Mouse (Mus musculus) testis, postnatal 14 days (tissue): Measurements from ENCODE around the gene Nsmce3.

Source experiments
- DNase-seq: peaks from one replicate; pipeline ENCODE4 v3.0.0; 2021; ENCODE audit warnings: low spot score

Gene Nsmce3

DNA sequence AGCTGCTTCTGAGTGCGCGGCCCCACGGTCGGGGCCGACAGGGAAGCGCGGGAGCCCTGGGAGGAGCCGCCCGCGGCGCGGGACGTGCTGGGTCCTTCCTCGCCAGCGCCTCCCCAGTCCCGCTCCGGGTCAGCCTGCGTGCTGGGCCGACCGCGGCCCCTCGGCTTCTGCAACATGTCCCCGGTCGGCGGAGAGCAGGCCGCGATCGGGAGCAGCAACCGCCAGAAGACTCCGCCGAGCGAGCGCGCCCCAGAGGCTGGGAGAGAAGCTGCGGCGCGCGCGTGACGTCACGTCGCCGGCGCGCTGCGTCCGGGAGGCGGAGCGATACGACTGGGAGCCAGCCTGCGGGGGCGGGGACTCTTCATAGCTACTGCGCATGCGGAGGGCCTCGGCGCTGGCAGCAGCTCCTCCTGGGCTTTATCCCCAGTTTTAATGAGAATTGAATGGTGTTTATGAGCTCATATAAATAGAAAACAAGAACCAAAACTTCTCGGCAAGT lies at the start of gene Nsmce3:
TSS of gene Nsmce3 (minus strand) at position 255 of the 499 bp plus-strand sequence.
- peak; percentile 95 for DNase-seq

DNA sequence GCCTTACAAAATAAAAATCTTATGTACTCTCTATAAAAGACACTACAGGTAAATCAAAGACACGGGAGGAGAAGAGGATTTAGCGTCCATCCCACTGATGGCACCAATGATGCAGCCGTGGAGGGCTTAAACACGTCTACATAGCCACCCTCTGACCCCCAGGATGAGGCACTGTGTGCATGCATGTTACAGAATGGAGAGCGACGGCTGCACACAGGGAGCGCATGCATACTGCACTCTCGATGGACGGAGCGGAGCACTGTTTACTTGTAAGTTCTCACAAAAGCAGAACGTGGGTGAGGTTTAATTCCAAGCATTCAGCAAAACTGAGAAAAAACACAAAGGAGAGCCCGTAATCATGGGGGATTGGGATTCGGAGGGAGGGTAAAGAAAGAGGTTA lies 48.4 kb upstream of the Nsmce3 start:
- DNase-seq: no peak

GRCm38 (mm10) chr7:64920735-64921134 lies 47.9 kb upstream of the Nsmce3 start:
- no peak for DNase-seq

- DNase-seq: no peak
Measured at GRCm38 (mm10) chr7:64916654-64917053, 43.9 kb upstream of the Nsmce3 start.

DNA sequence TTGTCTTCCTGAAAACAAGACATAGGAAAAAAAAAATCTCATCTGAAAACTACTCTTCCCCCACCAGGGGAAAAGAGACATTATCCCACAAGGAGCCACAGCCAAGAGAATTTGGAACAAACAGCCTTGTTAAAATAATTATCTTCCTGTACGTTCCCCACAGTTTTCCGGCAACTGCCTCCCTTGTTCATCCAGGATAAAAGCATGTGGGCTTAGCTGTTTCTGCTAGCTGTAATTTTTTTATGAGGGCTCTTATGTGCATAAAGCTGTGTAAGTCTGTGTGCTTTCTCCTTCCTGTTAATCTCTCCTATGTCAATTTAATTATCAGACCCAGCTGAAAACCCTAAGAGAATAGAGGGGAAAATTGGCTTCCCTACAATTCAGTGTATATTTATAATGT lies 42.3 kb upstream of the Nsmce3 start:
- DNase-seq: no peak

GRCm38 (mm10) chr7:64911945-64912344 lies 39.1 kb upstream of the Nsmce3 start:
- DNase-seq: no peak

DNA sequence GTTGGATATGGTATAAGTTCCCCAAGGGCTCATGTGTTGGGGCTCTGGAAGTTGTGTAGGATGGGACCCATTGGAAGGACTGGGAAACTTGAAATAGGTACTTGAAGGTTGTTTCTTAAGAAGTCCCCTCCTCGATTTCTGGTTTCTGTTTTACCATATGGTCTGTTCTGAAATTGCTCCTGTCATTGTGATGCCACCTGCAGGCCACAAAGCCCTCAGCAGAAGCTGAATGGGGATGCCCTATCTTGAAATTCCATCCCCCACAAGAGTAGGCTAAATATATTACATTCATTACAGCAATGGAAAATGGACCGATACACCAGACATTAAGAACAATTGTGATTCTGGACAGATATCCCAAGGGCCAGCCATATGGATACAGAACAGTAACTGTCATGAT lies 37.4 kb upstream of the Nsmce3 start:
- no peak for DNase-seq

DNA sequence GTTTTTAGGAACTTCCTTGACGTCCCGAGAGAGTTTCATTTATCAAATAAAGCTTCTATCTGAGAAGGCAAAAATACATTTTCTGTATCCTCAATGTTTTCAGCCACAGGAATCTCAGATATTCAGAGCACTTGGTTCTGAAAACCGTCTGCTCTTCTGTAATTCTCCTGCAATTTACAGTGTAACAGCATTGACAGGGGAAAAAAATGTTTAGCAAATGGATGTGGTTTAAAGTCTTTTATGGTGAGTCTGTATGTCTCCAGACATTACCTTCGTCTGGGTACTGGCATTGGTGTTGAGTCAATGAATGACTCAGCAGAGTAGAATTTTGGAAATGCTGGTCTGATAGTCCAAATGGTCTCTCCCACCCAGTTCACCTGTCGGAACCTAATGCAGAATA lies 34.2 kb upstream of the Nsmce3 start:
- no peak for DNase-seq

- DNase-seq: no peak
Measured at GRCm38 (mm10) chr7:64905506-64905905, 32.7 kb upstream of the Nsmce3 start.

- no peak for DNase-seq
Measured at GRCm38 (mm10) chr7:64900249-64900648, 27.5 kb upstream of the Nsmce3 start.

DNA sequence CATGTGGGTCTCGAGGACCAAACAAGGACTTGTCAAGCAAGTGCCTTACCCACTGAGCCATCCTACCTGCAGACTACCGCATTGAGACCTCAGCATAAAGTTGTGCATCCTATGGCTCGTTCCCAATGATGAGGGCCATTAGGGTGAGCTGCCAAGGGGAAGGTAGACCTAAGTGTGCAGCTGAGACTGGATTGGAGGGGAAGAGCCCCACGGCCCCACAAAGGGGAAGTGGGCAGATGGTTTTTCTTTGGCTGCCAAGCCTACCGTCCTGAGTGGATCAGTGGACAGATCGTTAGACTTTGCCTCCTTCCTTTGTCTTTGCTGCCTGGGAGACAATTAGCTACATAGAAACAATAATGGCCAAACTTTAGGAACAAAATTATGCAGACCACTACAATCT lies 23.8 kb upstream of the Nsmce3 start:
- no peak for DNase-seq

DNA sequence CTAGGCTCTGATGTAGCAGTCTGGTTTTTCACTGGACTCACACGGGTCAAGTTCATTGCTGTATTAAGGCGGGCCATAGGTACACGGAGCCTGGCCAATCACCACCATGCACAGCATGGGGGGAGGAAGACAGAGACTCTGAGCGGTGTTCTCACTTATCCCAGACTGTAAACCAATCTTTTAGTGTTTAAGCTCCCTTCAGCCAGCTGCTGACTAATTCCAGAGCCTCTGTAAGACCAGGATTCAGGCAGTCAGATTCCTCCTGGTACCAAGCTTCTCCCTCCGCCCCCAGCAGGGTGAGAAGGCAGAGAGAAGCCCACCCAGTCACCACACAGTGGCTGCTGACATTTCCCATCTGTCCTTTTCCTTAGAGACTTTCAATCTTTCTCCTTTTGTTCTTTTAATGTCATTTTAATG lies 22.9 kb upstream of the Nsmce3 start:
- no peak for DNase-seq

- no peak for DNase-seq
Measured at GRCm38 (mm10) chr7:64891139-64891538, 18.3 kb upstream of the Nsmce3 start.

DNA sequence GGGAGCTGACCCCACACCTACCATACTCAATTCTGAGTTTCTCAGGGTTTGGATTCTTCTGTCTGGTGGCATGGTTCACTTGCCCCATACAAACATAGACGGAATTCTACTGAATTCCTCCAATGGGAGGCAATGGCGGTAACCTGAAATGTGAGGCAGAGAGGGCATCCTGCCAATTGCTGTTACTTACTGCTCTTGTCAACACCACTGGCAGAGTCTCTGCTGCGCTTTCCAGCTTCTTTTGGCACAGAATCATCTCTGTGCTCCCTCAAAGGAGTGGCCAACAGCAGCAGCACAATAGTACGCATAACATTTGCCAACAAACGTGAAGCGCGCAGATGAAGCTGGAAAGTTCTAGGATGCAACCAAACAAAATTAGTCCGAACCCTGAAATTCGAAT lies 17.1 kb upstream of the Nsmce3 start:
- DNase-seq: peak; percentile 25

DNA sequence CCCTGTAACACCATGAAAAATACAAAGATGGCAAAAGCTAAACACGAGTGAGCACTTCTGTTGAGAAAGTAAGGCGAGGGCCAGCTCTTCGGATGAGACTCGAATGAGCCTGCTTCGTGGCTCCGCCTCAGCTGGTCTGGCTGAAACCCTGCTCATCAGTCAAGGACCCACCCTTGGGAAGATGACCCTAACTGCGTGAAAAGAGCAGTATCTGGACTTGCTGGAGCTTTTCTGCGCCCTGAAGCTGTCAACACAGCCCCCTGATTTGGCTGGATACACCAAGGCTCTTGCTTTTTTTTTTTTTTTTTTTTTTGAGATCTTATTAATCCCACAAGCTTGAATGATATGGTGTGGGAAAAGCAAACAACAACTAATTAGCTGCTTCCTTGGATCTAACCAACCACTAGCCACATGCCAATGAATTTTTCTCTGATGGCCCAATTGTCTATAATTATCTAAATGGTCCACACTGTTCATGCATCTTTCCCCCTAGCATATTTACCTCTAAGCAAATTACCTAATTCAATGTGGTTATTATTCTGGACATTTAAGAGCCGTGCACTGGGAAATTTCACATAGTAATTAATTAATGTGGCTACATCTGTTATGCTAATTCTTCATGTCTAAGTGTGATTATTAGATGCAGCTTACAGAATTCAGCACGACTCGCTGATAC lies 11.5 kb upstream of the Nsmce3 start:
- DNase-seq: no peak

DNA sequence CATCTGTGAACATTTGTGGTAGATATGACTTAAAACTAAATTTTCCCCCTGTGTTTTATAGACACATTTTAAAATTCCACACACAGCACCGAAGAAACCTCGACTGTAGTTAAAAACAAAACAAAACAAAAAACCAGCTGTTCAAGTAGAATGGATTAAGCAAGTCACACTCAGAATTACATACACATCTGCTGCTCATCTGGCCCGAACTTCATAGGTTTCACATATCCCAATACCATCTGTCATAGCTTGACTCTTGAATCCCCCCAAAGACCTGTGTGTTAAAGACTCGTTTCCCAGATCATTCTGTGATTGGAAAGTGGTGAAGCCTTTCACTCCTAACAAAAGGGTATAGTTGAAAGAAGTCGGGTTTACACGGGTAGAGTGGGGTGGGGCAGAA lies 9.4 kb upstream of the Nsmce3 start:
- no peak for DNase-seq

DNA sequence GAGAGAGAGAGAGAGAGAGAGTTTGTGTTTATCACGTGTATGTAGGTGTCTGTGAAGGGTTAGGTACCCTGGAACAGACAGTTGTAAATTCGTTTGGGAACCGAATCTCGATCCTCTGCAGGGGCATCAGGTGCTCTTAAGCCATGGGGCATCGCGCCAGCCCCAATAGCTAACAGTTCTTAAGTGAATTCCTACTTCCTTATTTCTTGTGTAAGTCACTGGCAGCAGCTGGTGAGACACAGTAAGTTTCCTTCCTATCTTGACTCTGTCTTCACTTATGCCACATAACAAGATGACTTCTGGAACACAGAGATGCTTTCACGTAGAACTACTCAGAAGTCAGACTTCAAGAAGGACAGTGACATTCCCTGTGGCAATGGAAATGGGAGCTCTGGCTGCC lies 8.6 kb upstream of the Nsmce3 start:
- no peak for DNase-seq

- no peak for DNase-seq
Measured at GRCm38 (mm10) chr7:64880415-64880814, 7.6 kb upstream of the Nsmce3 start.

GRCm38 (mm10) chr7:64874941-64875340 lies 2.1 kb upstream of the Nsmce3 start:
- no peak for DNase-seq

- DNase-seq: peak; percentile 17
Measured at GRCm38 (mm10) chr7:64873266-64873665, 469 bp upstream of the Nsmce3 start.

GRCm38 (mm10) chr7:64871987-64872742 lies 632 bp downstream of the Nsmce3 start:
- DNase-seq: peak; percentile 5

- DNase-seq: no peak
Measured at GRCm38 (mm10) chr7:64869549-64870065, 3.2 kb downstream of the Nsmce3 start.

- DNase-seq: no peak
Measured at GRCm38 (mm10) chr7:64863538-64863937, 9.3 kb downstream of the Nsmce3 start.
